Comparison of ENCODE assay signal across 20 mouse cellular contexts in the genomic region with DNA sequence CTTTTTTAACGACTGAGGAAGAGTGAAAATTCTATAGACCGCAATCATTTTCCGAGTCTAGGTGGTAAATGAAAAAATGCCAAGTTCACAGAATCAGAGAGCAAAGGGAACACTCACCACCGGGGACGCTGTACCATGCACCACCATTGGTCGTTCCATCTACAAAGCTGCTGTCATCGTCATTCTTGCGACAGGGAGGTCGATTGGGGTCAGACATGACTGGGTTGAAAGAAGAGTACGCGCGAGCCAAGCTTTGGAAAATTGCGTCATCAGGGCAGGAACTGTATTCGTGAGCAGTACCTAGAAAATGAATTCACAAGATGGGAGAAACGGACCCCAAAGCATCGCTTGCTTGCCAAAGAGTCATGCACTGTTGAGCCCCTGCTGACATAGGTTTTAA.
"Had no signal": no experiment of that assay in that cellular context is flagged by ENCODE, and none has a peak within 500 bp of the region (broad histone marks: within the 10 kb centered on the region; RNA-seq: fewer than 3 reads in every experiment).

No protein-coding gene starts in this region.

- H3K4me2 ChIP-seq: kidney, embryonic 15.5 days; liver, embryonic 13.5 days; lung, embryonic 14.5 days; midbrain, embryonic 11.5 days; neural tube, embryonic 12.5 days; neural tube, embryonic 15.5 days; stomach, embryonic 15.5 days had no signal

- DNase-seq: kidney, adult 8-10 months; kidney, postnatal 10 days; kidney, postnatal 36 days; layer of hippocampus, postnatal 36 days; liver, embryonic 13.5 days; lung, embryonic 14.5 days; lung, postnatal 36 days; midbrain, embryonic 14.5 days; right cerebral cortex, adult 18-20 months; right cerebral cortex, postnatal 25 days; spleen, adult 18-20 months; thymus, postnatal 36 days had no signal

- H3K9ac ChIP-seq: kidney, embryonic 15.5 days; liver, embryonic 13.5 days; lung, embryonic 14.5 days; neural tube, embryonic 12.5 days; neural tube, embryonic 15.5 days; stomach, embryonic 15.5 days had no signal

- H3K27ac ChIP-seq: kidney, embryonic 15.5 days; left cerebral cortex, adult 2 months; liver, embryonic 13.5 days; neural tube, embryonic 12.5 days; neural tube, embryonic 15.5 days; stomach, embryonic 15.5 days had no signal

- H3K4me1 ChIP-seq: kidney, embryonic 15.5 days; liver, embryonic 13.5 days; megakaryocyte, embryonic 14.5 days; neural tube, embryonic 12.5 days; neural tube, embryonic 15.5 days; stomach, embryonic 15.5 days had no signal

- H3K27me3 ChIP-seq: kidney, embryonic 15.5 days; liver, embryonic 13.5 days; megakaryocyte, embryonic 14.5 days; neural tube, embryonic 12.5 days; neural tube, embryonic 15.5 days; stomach, embryonic 15.5 days had no signal

- H3K36me3 ChIP-seq: kidney, embryonic 15.5 days; liver, embryonic 13.5 days had no signal

- ATAC-seq: lung, postnatal 0 days had no signal

- H3K4me3 ChIP-seq: kidney, embryonic 15.5 days; left cerebral cortex, adult 2 months; liver, embryonic 13.5 days; megakaryocyte, embryonic 14.5 days; neural tube, embryonic 12.5 days; neural tube, embryonic 15.5 days; stomach, embryonic 15.5 days had no signal

- H3K9me3 ChIP-seq: kidney, embryonic 15.5 days; liver, embryonic 13.5 days; neural tube, embryonic 12.5 days; neural tube, embryonic 15.5 days; stomach, embryonic 15.5 days had no signal
